Mouse (Mus musculus) heart, adult 2 months (tissue): Measurements from ENCODE around the gene Gm11554. TPM values are rescaled to one million over a fixed set of nuclear protein-coding genes. Genes with fewer than 3 reads are reported as not detected.
"Not testable (repeated sequence)": the region's sequence is repeated elsewhere in the genome, so short reads cannot be mapped to it uniquely, and the experiment has no call there.

Experiments
- DNase-seq, 2 experiments: peaks; one replicate each; pipeline ENCODE4 v3.0.0; 2021
- H3K27ac ChIP-seq: fragments of 200-600 bp; 2 replicates; pipeline ENCODE4 v1.8.1; 2022
- H3K27me3 ChIP-seq: fragments of 200-500 bp; 2 replicates; pipeline ENCODE4 v1.6.1; 2012; ENCODE audit warnings: mild to moderate bottlenecking, low read length, inconsistent platforms, mixed read lengths; ENCODE audit not compliant: control insufficient read depth, insufficient read depth
- H3K36me3 ChIP-seq: fragments of 200-500 bp; 2 replicates; pipeline ENCODE4 v1.6.1; 2012; ENCODE audit warnings: low read length, inconsistent platforms; ENCODE audit not compliant: control insufficient read depth, insufficient read depth
- H3K4me1 ChIP-seq: fragments of 200-500 bp; 2 replicates; pipeline ENCODE4 v1.6.1; 2011; ENCODE audit warnings: low read length; ENCODE audit not compliant: control insufficient read depth, insufficient read depth
- H3K4me3 ChIP-seq: fragments of 200-600 bp; 2 replicates; pipeline ENCODE4 v1.8.1; 2022
- H3K79me2 ChIP-seq: fragments of 200-500 bp; replicated peaks from 2 replicates; pipeline ENCODE4 v1.6.1; 2012; ENCODE audit warnings: mild to moderate bottlenecking, inconsistent platforms, low read length, moderate library complexity, mixed read lengths; ENCODE audit not compliant: control insufficient read depth, insufficient read depth
- H3K9ac ChIP-seq: fragments of 200-500 bp; 2 replicates; pipeline ENCODE4 v1.6.1; 2012; ENCODE audit warnings: low read depth, mild to moderate bottlenecking, control low read depth, inconsistent platforms, low read length, mixed read lengths
- CTCF ChIP-seq: fragments of 200-600 bp; IDR thresholded peaks from 2 replicates; pipeline ENCODE4 v1.8.1; 2022; ENCODE audit warnings: antibody characterized with exemption, mild to moderate bottlenecking, moderate library complexity
- EP300 ChIP-seq: fragments of 200-500 bp; IDR thresholded peaks from 2 replicates; pipeline ENCODE4 v1.6.1; 2011; ENCODE audit warnings: low read depth, low read length, control low read depth; ENCODE audit not compliant: insufficient read depth
- POLR2A ChIP-seq: fragments of 200-500 bp; IDR thresholded peaks from 2 replicates; pipeline ENCODE4 v1.6.1; 2011; ENCODE audit warnings: mild to moderate bottlenecking, low read depth, low read length, control low read depth; ENCODE audit not compliant: insufficient read depth
- whole genome bisulfite sequencing: fragments of 180-500 bp; shearing (Covaris S2); methylation state at CpG from one replicate; pipeline ENCODE4 v1.1.7; 2018; 5-methylcytosine and 5-hydroxymethylcytosine counted together
- intact Hi-C: fragments of 180-260 bp; cut with DNase I; formaldehyde crosslinking; loops from one replicate; pipeline ENCODE4 v1.15.1; 2025
- polyA plus RNA-seq: library from polyadenylated mRNA; depleted of rRNA; stranded (reverse); fragments of >200 nt; gene quantifications from 2 replicates; pipeline ENCODE4 v1.2.3, GENCODE M21; 2012; rRNA removed
- total RNA-seq, 2 experiments: library from RNA; stranded (reverse); gene quantifications; 2 replicates each; pipeline ENCODE4 v1.2.3; 2021

Gm11554 gene
- total and polyA plus RNA-seq, 3 experiments = not detected

DNA sequence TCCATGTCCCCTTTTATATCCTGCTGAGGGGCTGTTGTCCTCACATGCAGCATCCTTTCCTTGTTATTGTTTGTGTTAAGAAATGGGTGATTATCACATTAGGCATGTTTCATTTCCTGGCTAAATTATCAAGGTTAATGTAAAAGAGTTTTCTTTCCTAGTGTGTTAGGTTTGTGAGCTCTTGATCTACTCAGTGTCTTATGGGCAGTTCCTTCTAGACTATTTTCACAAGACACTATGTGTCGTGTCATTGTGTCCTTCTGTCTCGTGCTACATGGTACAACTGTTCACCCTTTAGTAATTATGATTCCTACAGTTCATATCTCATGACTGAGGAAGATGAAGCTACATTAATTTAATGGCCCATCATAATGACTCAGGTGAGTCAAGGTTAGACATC, 10.9 kb downstream of the Gm11554 start, which contains the start of gene Gm11596:
Gene Gm11596 (minus strand): TSS at position 101 of the 400 bp plus-strand sequence.
- intact Hi-C loops = no loop called here
- no peak for DNase-seq
- Histone ChIP-seq H3K9ac (no peak within 1 kb of the TSS), H3K27ac (no peak within 1 kb of the TSS), H3K79me2 (no peaks in the 10 kb centered on the region), H3K4me3 (no peak within 1 kb of the TSS), H3K36me3 (no peaks in the 10 kb centered on the region), H3K4me1 (no peaks in the 10 kb centered on the region), H3K27me3 (no peaks in the 10 kb centered on the region)
- 72% methylated on average over 2 of the region's 2 CpGs for WGBS
- TF ChIP-seq CTCF (no peak), EP300 (no peak), POLR2A (no peak)

DNA sequence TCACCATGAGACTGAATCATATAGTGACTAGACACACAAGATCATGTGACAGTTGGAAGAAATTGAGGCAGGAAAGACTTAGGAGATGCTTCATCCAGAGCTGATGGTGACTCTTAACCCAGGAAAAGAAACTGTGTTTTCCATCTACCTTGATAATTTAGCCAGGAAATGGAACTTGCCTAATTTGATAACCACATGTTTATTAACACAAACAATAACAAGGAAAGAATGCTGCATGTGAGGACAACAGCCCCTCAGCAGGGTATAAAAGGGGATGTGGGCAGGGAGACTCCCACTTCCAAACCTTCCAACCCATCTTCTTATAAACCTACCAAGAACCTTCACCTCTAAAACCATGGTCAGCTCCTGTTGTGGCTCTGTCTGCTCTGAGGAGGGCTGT, 19.3 kb downstream of the Gm11554 start, which contains the start of gene Krtap4-9:
Gene Krtap4-9 (plus strand): TSS at position 301 of the 400 bp plus-strand sequence.
- H3K4me3 ChIP-seq, DNase-seq, H3K27ac ChIP-seq, H3K27me3 ChIP-seq, H3K36me3 ChIP-seq, H3K79me2 ChIP-seq, H3K9ac ChIP-seq, intact Hi-C loops, H3K4me1 ChIP-seq: not testable (repeated sequence)

DNA sequence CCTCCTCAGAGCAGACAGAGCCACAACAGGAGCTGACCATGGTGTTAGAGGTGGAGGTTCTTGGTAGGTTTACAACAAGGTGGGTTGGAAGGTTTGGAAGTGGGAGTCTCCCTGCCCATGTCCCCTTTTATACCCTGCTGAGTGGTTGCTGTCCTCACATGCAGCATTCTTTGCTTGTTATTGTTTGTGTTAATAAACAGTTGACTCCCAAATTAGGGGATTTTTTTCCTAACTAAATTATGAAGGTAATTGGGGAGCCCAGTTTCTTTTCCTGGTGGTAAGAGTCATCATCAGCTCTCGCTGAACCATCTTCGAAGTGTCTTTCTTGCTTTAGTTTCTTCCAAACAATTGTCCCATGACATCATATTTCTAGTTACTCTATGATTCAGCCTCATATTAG, 23.6 kb downstream of the Gm11554 start, which contains the start of gene Krtap4-8:
Gene Krtap4-8 (minus strand): TSS at position 101 of the 400 bp plus-strand sequence.
- no peaks in the 10 kb centered on the region for H3K36me3 ChIP-seq
- no peak for TF ChIP-seq EP300
- TF ChIP-seq POLR2A = no peak
- no peak for TF ChIP-seq CTCF
- H3K27ac ChIP-seq = no peak within 1 kb of the TSS
- no peaks in the 10 kb centered on the region for H3K4me1 ChIP-seq
- WGBS = 93% methylated on average over 2 of the region's 2 CpGs
- no peak within 1 kb of the TSS for H3K4me3 ChIP-seq
- H3K27me3 ChIP-seq = no peaks in the 10 kb centered on the region
- intact Hi-C loops = no loop called here
- H3K9ac ChIP-seq = no peak within 1 kb of the TSS
- H3K79me2 ChIP-seq = no peaks in the 10 kb centered on the region
- no peak for DNase-seq

DNA sequence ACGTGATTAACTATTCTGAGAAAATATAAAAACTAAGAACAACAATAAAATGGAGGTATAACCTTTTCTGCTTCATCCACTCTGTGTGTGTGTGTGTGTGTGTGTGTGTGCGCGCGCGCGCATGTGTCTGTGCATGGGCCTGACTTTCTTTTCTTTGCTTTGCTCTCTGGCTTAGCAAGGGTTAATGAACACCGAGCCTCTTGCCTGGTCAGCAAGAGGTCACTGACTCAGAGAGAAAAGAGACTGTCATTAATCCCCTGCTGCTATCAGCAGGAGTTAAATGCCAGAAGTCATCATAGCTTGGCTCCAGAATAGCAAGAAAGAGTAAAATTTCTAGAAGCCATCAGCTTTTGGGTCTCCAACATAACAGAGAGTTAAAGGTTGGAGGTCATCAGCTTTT, 25.8 kb downstream of the Gm11554 start:
- Histone ChIP-seq H3K9ac (no peak overlapping the region), H3K27ac (no peak overlapping the region), H3K79me2 (no peaks in the 10 kb centered on the region), H3K27me3 (no peaks in the 10 kb centered on the region), H3K4me1 (no peaks in the 10 kb centered on the region), H3K36me3 (no peaks in the 10 kb centered on the region), H3K4me3 (no peak overlapping the region)
- 70% methylated on average over 7 of the region's 7 CpGs for WGBS
- DNase-seq = no peak
- TF ChIP-seq CTCF (no peak), POLR2A (no peak), EP300 (no peak)
- intact Hi-C loops = no loop called here

DNA sequence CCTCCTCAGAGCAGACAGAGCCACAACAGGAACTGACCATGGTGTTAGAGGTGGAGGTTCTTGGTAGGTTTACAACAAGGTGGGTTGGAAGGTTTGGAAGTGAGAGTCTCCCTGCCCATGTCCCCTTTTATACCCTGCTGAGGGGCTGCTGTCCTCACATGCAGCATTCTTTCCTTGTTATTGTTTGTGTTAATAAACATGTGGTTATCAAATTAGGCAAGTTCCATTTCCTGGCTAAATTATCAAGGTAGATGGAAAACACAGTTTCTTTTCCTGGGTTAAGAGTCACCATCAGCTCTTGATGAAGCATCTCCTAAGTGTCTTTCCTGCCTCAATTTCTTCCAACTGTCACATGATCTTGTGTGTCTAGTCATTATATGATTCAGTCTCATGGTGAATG, 31.4 kb downstream of the Gm11554 start, which contains the start of gene Gm11595:
Gene Gm11595 (minus strand): TSS at position 101 of the 400 bp plus-strand sequence.
- intact Hi-C loops, H3K4me1 ChIP-seq, H3K79me2 ChIP-seq, H3K4me3 ChIP-seq, H3K27ac ChIP-seq, H3K9ac ChIP-seq, H3K36me3 ChIP-seq, DNase-seq, H3K27me3 ChIP-seq: not testable (repeated sequence)

GRCm38 (mm10) chr11:99768410-99768809, 35.8 kb downstream of the Gm11554 start:
- Histone ChIP-seq H3K9ac (no peak overlapping the region), H3K4me1 (no peaks in the 10 kb centered on the region), H3K4me3 (no peak overlapping the region), H3K27ac (no peak overlapping the region), H3K79me2 (no peaks in the 10 kb centered on the region), H3K27me3 (no peaks in the 10 kb centered on the region; the same call in 1 of the 2 replicates), H3K36me3 (no peaks in the 10 kb centered on the region)
- intact Hi-C loops = no loop called here
- WGBS = 54% methylated on average over 2 of the region's 2 CpGs
- DNase-seq = no peak
- TF ChIP-seq POLR2A = no peak
- TF ChIP-seq EP300 = no peak
- TF ChIP-seq CTCF = no peak

DNA sequence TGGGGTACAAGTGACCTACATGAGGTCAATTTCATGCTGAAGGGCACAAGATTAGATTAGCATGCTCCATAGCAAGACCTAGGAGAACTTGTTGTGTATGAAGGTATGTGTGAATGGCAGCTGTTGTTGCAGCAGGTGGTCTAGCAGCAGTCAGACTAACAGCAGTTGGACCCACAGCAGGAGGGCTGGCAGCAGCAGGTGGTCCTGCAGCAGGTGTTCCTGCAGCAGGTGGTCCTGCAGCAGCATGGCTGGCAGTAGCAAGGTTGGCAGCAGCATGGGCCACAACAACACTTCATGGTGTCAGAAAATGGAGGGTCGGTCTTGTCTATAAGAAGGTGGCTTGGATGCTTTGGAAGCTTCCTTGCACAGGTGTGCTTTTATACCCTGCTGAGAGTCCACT, 45.4 kb downstream of the Gm11554 start:
- DNase-seq = no peak
- H3K9ac ChIP-seq = no peak overlapping the region
- no peaks in the 10 kb centered on the region for H3K79me2 ChIP-seq
- H3K4me1 ChIP-seq = no peaks in the 10 kb centered on the region
- H3K27me3 ChIP-seq = no peaks in the 10 kb centered on the region; the same call in 1 of the 2 replicates
- H3K4me3 ChIP-seq = no peak overlapping the region
- H3K36me3 ChIP-seq = no peaks in the 10 kb centered on the region
- no peak overlapping the region for H3K27ac ChIP-seq
- TF ChIP-seq CTCF (no peak), EP300 (no peak), POLR2A (no peak)
- intact Hi-C loops = no loop called here
- 68% methylated on average over 1 of the region's 1 CpGs for WGBS

Other genes starting within 250 kb of the Gm11554 start
Only the 30 nearest of the 43 such genes appear.
- not detected for gene Krtap2-4, start 189.6 kb downstream of the Gm11554 start, total RNA-seq
- gene Krtap2-4, start 189.6 kb downstream of the Gm11554 start, polyA plus RNA-seq = not detected in 2 replicates
- gene Gm11562, start 184.0 kb downstream of the Gm11554 start, total RNA-seq = not detected
- gene Gm11562, start 184.0 kb downstream of the Gm11554 start, polyA plus RNA-seq = not detected in 2 replicates
- gene Krtap4-1, start 176.2 kb downstream of the Gm11554 start, total RNA-seq = not detected
- gene Krtap4-1, start 176.2 kb downstream of the Gm11554 start, polyA plus RNA-seq = not detected in 2 replicates
- not detected for gene Krtap4-2, start 169.4 kb downstream of the Gm11554 start, total RNA-seq
- not detected in 2 replicates for gene Krtap4-2, start 169.4 kb downstream of the Gm11554 start, polyA plus RNA-seq
- not detected for gene Krtap4-7, start 160.4 kb downstream of the Gm11554 start, total RNA-seq
- gene Krtap4-7, start 160.4 kb downstream of the Gm11554 start, polyA plus RNA-seq = not detected in 2 replicates
- not detected for gene Gm11555, start 154.2 kb downstream of the Gm11554 start, total RNA-seq
- not detected in 2 replicates for gene Gm11555, start 154.2 kb downstream of the Gm11554 start, polyA plus RNA-seq
- gene Gm11563, start 145.5 kb downstream of the Gm11554 start, total RNA-seq = not detected
- gene Gm11563, start 145.5 kb downstream of the Gm11554 start, polyA plus RNA-seq = not detected in 2 replicates
- not detected for gene Krtap4-6, start 138.5 kb downstream of the Gm11554 start, total RNA-seq
- not detected in 2 replicates for gene Krtap4-6, start 138.5 kb downstream of the Gm11554 start, polyA plus RNA-seq
- gene Gm14190, start 113.7 kb downstream of the Gm11554 start, total RNA-seq = not detected
- not detected in 2 replicates for gene Gm14190, start 113.7 kb downstream of the Gm11554 start, polyA plus RNA-seq
- gene Gm14180, start 70.2 kb downstream of the Gm11554 start, total RNA-seq = not detected
- gene Gm14180, start 70.2 kb downstream of the Gm11554 start, polyA plus RNA-seq = not detected in 2 replicates
- not detected for gene Gm11595, start 31.5 kb downstream of the Gm11554 start, total RNA-seq
- gene Gm11595, start 31.5 kb downstream of the Gm11554 start, polyA plus RNA-seq = not detected in 2 replicates
- gene Krtap4-8, start 23.7 kb downstream of the Gm11554 start, total RNA-seq = not detected
- gene Krtap4-8, start 23.7 kb downstream of the Gm11554 start, polyA plus RNA-seq = not detected in 2 replicates
- not detected for gene Krtap4-9, start 19.2 kb downstream of the Gm11554 start, total RNA-seq
- gene Krtap4-9, start 19.2 kb downstream of the Gm11554 start, polyA plus RNA-seq = not detected in 2 replicates
- not detected for gene Gm11596, start 11.0 kb downstream of the Gm11554 start, total RNA-seq
- gene Gm11596, start 11.0 kb downstream of the Gm11554 start, polyA plus RNA-seq = not detected in 2 replicates
- gene Gm11569, start 5.5 kb downstream of the Gm11554 start, total RNA-seq = not detected
- gene Gm11569, start 5.5 kb downstream of the Gm11554 start, polyA plus RNA-seq = not detected in 2 replicates
- not detected for gene Krtap4-13, start 5.4 kb upstream of the Gm11554 start, total RNA-seq
- gene Krtap4-13, start 5.4 kb upstream of the Gm11554 start, polyA plus RNA-seq = not detected in 2 replicates
- not detected for gene Gm11564, start 11.2 kb upstream of the Gm11554 start, total RNA-seq
- gene Gm11564, start 11.2 kb upstream of the Gm11554 start, polyA plus RNA-seq = not detected in 2 replicates
- not detected for gene 2300003K06Rik, start 33.6 kb upstream of the Gm11554 start, total RNA-seq
- gene 2300003K06Rik, start 33.6 kb upstream of the Gm11554 start, polyA plus RNA-seq = not detected in 2 replicates
- gene Krtap4-16, start 47.2 kb upstream of the Gm11554 start, total RNA-seq = not detected
- not detected in 2 replicates for gene Krtap4-16, start 47.2 kb upstream of the Gm11554 start, polyA plus RNA-seq
- not detected for gene Gm11568, start 53.5 kb upstream of the Gm11554 start, total RNA-seq
- not detected in 2 replicates for gene Gm11568, start 53.5 kb upstream of the Gm11554 start, polyA plus RNA-seq
- not detected for gene Gm11559, start 60.0 kb upstream of the Gm11554 start, total RNA-seq
- gene Gm11559, start 60.0 kb upstream of the Gm11554 start, polyA plus RNA-seq = not detected in 2 replicates
- gene Krtap9-1, start 68.9 kb upstream of the Gm11554 start, total RNA-seq = not detected
- gene Krtap9-1, start 68.9 kb upstream of the Gm11554 start, polyA plus RNA-seq = not detected in 2 replicates
- not detected for gene Gm11567, start 74.7 kb upstream of the Gm11554 start, total RNA-seq
- gene Gm11567, start 74.7 kb upstream of the Gm11554 start, polyA plus RNA-seq = not detected in 2 replicates
- gene Krtap31-1, start 103.5 kb upstream of the Gm11554 start, total RNA-seq = not detected
- not detected in 2 replicates for gene Krtap31-1, start 103.5 kb upstream of the Gm11554 start, polyA plus RNA-seq
- gene Gm11565, start 110.3 kb upstream of the Gm11554 start, total RNA-seq = not detected
- gene Gm11565, start 110.3 kb upstream of the Gm11554 start, polyA plus RNA-seq = not detected in 2 replicates
- gene Krtap31-2, start 131.8 kb upstream of the Gm11554 start, total RNA-seq = not detected
- gene Krtap31-2, start 131.8 kb upstream of the Gm11554 start, polyA plus RNA-seq = not detected in 2 replicates
- gene Krtap9-5, start 144.0 kb upstream of the Gm11554 start, total RNA-seq = not detected
- not detected in 2 replicates for gene Krtap9-5, start 144.0 kb upstream of the Gm11554 start, polyA plus RNA-seq
- gene Krtap29-1, start 174.6 kb upstream of the Gm11554 start, total RNA-seq = not detected
- not detected in 2 replicates for gene Krtap29-1, start 174.6 kb upstream of the Gm11554 start, polyA plus RNA-seq
- not detected for gene Krtap16-1, start 182.2 kb upstream of the Gm11554 start, total RNA-seq
- gene Krtap16-1, start 182.2 kb upstream of the Gm11554 start, polyA plus RNA-seq = not detected in 2 replicates
- not detected for gene Krtap17-1, start 189.5 kb upstream of the Gm11554 start, total RNA-seq
- gene Krtap17-1, start 189.5 kb upstream of the Gm11554 start, polyA plus RNA-seq = not detected in 2 replicates